Mouse (Mus musculus) 3T3-L1 (cell line): ENCODE data around the gene Fzd9.
"Not testable (repeated sequence)": the region's sequence is repeated elsewhere in the genome, so short reads cannot be mapped to it uniquely, and the experiment has no call there.

Source experiments
- DNase-seq: peaks from one replicate; pipeline ENCODE4 v3.0.0-alpha.2; 2015; ENCODE audit warnings: low read depth, low spot score

Fzd9 gene

GRCm38 (mm10) chr5:135248956-135249676 lies 1.9 kb downstream of the Fzd9 start:
- DNase-seq: no peak

- no peak for DNase-seq
Observed at GRCm38 (mm10) chr5:135247337-135247736, 3.7 kb downstream of the Fzd9 start.

- DNase-seq: no peak
Observed at GRCm38 (mm10) chr5:135246531-135246930, 4.5 kb downstream of the Fzd9 start.

- no peak for DNase-seq
Observed at GRCm38 (mm10) chr5:135243166-135243565, 7.9 kb downstream of the Fzd9 start.

GRCm38 (mm10) chr5:135242608-135243007 lies 8.4 kb downstream of the Fzd9 start:
- no peak for DNase-seq

- no peak for DNase-seq
Observed at GRCm38 (mm10) chr5:135242136-135242535, 8.9 kb downstream of the Fzd9 start.

- DNase-seq: no peak
Observed at GRCm38 (mm10) chr5:135241474-135241873, 9.6 kb downstream of the Fzd9 start.

- DNase-seq: no peak
Observed at GRCm38 (mm10) chr5:135238832-135239231, 12.2 kb downstream of the Fzd9 start.

- DNase-seq: peak; percentile 74
Observed at GRCm38 (mm10) chr5:135236571-135236970, 14.5 kb downstream of the Fzd9 start.

GRCm38 (mm10) chr5:135233166-135233920 lies 17.7 kb downstream of the Fzd9 start:
- no peak for DNase-seq

- no peak for DNase-seq
Observed at GRCm38 (mm10) chr5:135230186-135230585, 20.8 kb downstream of the Fzd9 start.

- not testable (repeated sequence) for DNase-seq
Observed at GRCm38 (mm10) chr5:135225879-135226278, 25.2 kb downstream of the Fzd9 start.

GRCm38 (mm10) chr5:135224169-135224568 lies 26.9 kb downstream of the Fzd9 start:
- DNase-seq: no peak

- DNase-seq: no peak
Observed at GRCm38 (mm10) chr5:135222066-135222465, 29.0 kb downstream of the Fzd9 start.

GRCm38 (mm10) chr5:135220941-135221340 lies 30.1 kb downstream of the Fzd9 start:
- DNase-seq: peak; percentile 75

GRCm38 (mm10) chr5:135216871-135217270 lies 34.2 kb downstream of the Fzd9 start:
- DNase-seq: no peak

GRCm38 (mm10) chr5:135208197-135208596 lies 42.8 kb downstream of the Fzd9 start:
- DNase-seq: peak; percentile 65

GRCm38 (mm10) chr5:135202763-135203162 lies 48.3 kb downstream of the Fzd9 start:
- DNase-seq: peak; percentile 59
